Mouse (Mus musculus): Measurements from ENCODE around the gene Fbln5.

Gene Fbln5

DNA sequence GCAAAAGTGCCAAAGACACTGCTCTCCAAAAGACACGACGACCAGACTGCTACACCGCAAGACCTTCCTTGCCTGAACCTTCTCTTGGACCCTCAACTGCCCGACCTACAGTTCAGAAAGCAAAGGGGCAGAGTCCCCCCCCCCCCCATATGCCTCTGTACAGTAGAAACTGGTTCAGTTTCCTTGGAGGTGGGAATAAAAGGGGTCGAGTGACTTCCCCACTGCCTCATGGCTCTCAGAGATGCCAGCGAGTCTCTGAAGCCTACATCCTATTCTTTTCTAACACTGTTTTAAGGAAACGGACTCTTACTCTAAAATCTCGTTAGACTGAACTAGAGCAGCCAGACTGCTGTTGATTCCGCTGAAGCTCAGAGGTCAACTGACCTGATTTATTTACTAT, 715 bp upstream of the Fbln5 start:
- H3K36me3 ChIP-seq (ENCODE audit: insufficient read depth, low read length): no peaks in the 10 kb centered on the region
- peaks cover 17% of the 10 kb centered on the region; the same call in 1 of the 2 replicates for H3K4me1 ChIP-seq (replicated peaks; ENCODE audit: low read depth, low read length)
- TF ChIP-seq POU5F1 (IDR thresholded peaks at IDR 0.05; ENCODE audit: borderline replicate concordance, low read length): no peak
- TF ChIP-seq CTCF (conservative IDR thresholded peaks at IDR 0.05; ENCODE audit: low read length): no peak
- TF ChIP-seq NANOG (IDR thresholded peaks at IDR 0.05; ENCODE audit: borderline replicate concordance, low read length): no peak
- no peaks in the 10 kb centered on the region for H3K9me3 ChIP-seq (ENCODE audit: low read length)
- H3K4me3 ChIP-seq (replicated peaks; ENCODE audit: low read length): peak overlapping the region; percentile 73
- peaks cover 50% of the 10 kb centered on the region for H3K27me3 ChIP-seq (ENCODE audit: insufficient read depth, low read length)

- no peaks in the 10 kb centered on the region for H3K36me3 ChIP-seq (ENCODE audit: insufficient read depth, low read length)
- TF ChIP-seq POU5F1 (IDR thresholded peaks at IDR 0.05; ENCODE audit: borderline replicate concordance, low read length): no peak
- no peak for TF ChIP-seq NANOG (IDR thresholded peaks at IDR 0.05; ENCODE audit: borderline replicate concordance, low read length)
- TF ChIP-seq CTCF (conservative IDR thresholded peaks at IDR 0.05; ENCODE audit: low read length): no peak
Observed at GRCm38 (mm10) chr12:101818246-101818607, 628 bp downstream of the Fbln5 start.

DNA sequence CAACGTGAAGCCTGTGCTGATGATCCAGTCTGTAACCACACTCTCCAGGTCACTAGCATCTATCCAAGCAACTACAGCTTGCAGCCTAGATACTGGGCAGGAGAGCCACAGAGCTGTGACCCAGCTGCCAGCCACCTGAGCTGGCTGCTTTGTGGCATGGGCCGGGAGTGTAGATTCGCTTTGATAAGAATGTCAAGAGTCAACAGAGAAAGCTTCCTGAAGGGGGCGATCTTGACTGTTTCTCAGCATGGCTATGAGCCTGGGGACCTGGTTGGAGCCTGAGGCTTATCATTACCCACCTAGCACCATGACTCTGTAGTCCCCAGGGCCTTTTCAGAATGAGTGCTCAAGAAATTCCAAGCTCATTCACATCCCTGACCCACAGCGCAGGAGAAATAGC, 2.0 kb downstream of the Fbln5 start:
- H3K4me1 ChIP-seq (replicated peaks; ENCODE audit: low read depth, low read length): peaks cover 17% of the 10 kb centered on the region; the same call in 1 of the 2 replicates
- H3K27me3 ChIP-seq (ENCODE audit: insufficient read depth, low read length): peaks cover 44% of the 10 kb centered on the region
- H3K36me3 ChIP-seq (ENCODE audit: insufficient read depth, low read length): no peaks in the 10 kb centered on the region
- no peaks in the 10 kb centered on the region for H3K9me3 ChIP-seq (ENCODE audit: low read length)
- TF ChIP-seq CTCF (conservative IDR thresholded peaks at IDR 0.05; ENCODE audit: low read length) (peak; percentile 18), POU5F1 (IDR thresholded peaks at IDR 0.05; ENCODE audit: borderline replicate concordance, low read length) (no peak)
- no peak overlapping the region for H3K4me3 ChIP-seq (replicated peaks; ENCODE audit: low read length)

More at GRCm38 (mm10) chr12:101818246-101818607, 628 bp downstream of the Fbln5 start:
- Histone ChIP-seq H3K4me1 (replicated peaks; ENCODE audit: low read depth, low read length) (peaks cover 17% of the 10 kb centered on the region; the same call in 1 of the 2 replicates), H3K9me3 (ENCODE audit: low read length) (no peaks in the 10 kb centered on the region), H3K4me3 (replicated peaks; ENCODE audit: low read length) (peak overlapping the region; percentile 73), H3K27me3 (ENCODE audit: insufficient read depth, low read length) (peaks cover 44% of the 10 kb centered on the region)

GRCm38 (mm10) chr12:101815796-101816195, 3.1 kb downstream of the Fbln5 start:
- Histone ChIP-seq H3K27me3 (ENCODE audit: insufficient read depth, low read length) (peaks cover 35% of the 10 kb centered on the region), H3K4me3 (replicated peaks; ENCODE audit: low read length) (no peak overlapping the region), H3K36me3 (ENCODE audit: insufficient read depth, low read length) (no peaks in the 10 kb centered on the region), H3K9me3 (ENCODE audit: low read length) (no peaks in the 10 kb centered on the region), H3K4me1 (replicated peaks; ENCODE audit: low read depth, low read length) (peaks cover 13% of the 10 kb centered on the region; the same call in 1 of the 2 replicates)
- TF ChIP-seq POU5F1 (IDR thresholded peaks at IDR 0.05; ENCODE audit: borderline replicate concordance, low read length) (no peak), NANOG (IDR thresholded peaks at IDR 0.05; ENCODE audit: borderline replicate concordance, low read length) (no peak), CTCF (conservative IDR thresholded peaks at IDR 0.05; ENCODE audit: low read length) (no peak)

- Histone ChIP-seq H3K4me1 (replicated peaks; ENCODE audit: low read depth, low read length) (peaks cover 8% of the 10 kb centered on the region; the same call in 1 of the 2 replicates), H3K4me3 (replicated peaks; ENCODE audit: low read length) (no peak overlapping the region), H3K36me3 (ENCODE audit: insufficient read depth, low read length) (no peaks in the 10 kb centered on the region), H3K9me3 (ENCODE audit: low read length) (no peaks in the 10 kb centered on the region), H3K27me3 (ENCODE audit: insufficient read depth, low read length) (peaks cover 25% of the 10 kb centered on the region)
- no peak for TF ChIP-seq NANOG (IDR thresholded peaks at IDR 0.05; ENCODE audit: borderline replicate concordance, low read length)
- no peak for TF ChIP-seq CTCF (conservative IDR thresholded peaks at IDR 0.05; ENCODE audit: low read length)
Observed at GRCm38 (mm10) chr12:101814423-101814822, 4.4 kb downstream of the Fbln5 start.

DNA sequence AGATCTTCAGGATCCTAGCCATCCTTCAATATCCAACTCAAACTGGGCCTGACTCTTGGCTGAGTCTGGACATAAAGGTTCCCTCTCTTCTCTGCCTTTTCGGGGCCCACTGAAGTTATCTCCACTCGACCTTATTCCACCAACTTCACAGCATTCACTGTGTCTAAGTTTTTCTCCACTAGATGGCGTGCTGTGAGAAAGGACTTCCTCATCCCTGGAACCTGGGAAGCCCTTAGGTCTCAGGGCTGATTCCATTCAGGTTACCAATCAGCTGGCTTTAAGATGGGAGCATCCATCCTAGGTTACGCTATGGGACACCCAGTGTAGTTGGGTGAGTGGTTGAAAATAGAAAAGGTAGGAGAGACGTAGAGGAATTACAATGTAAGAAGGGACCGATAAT, 7.7 kb downstream of the Fbln5 start:
- no peaks in the 10 kb centered on the region for H3K36me3 ChIP-seq (ENCODE audit: insufficient read depth, low read length)
- no peaks in the 10 kb centered on the region for H3K4me1 ChIP-seq (replicated peaks; ENCODE audit: low read depth, low read length)
- H3K27me3 ChIP-seq (ENCODE audit: insufficient read depth, low read length): no peaks in the 10 kb centered on the region
- TF ChIP-seq CTCF (conservative IDR thresholded peaks at IDR 0.05; ENCODE audit: low read length) (peak; percentile 56), NANOG (IDR thresholded peaks at IDR 0.05; ENCODE audit: borderline replicate concordance, low read length) (no peak)
- no peak overlapping the region for H3K4me3 ChIP-seq (replicated peaks; ENCODE audit: low read length)
- no peaks in the 10 kb centered on the region for H3K9me3 ChIP-seq (ENCODE audit: low read length)

DNA sequence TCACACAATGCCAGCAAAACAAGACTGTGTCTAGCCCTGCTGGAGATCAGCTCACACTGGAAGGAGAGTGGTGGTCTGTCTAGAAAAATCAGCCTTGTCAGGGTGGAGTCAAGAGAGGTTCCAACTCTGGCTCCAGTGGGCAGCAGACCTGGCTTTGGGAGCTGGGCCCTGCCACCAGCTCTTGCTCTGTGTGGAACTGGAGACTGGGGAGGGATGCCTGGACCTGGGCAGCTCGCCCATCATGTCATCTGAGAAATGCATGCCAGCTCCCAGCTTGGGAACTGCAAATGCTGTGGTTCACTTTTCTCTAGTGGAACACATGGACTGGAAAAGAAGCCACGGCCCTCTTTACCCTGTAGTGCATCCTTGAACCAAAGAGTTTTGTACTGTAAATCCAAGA, 8.3 kb downstream of the Fbln5 start:
- Histone ChIP-seq H3K9me3 (ENCODE audit: low read length) (no peaks in the 10 kb centered on the region), H3K4me3 (replicated peaks; ENCODE audit: low read length) (no peak overlapping the region), H3K27me3 (ENCODE audit: insufficient read depth, low read length) (no peaks in the 10 kb centered on the region), H3K4me1 (replicated peaks; ENCODE audit: low read depth, low read length) (no peaks in the 10 kb centered on the region), H3K36me3 (ENCODE audit: insufficient read depth, low read length) (no peaks in the 10 kb centered on the region)
- TF ChIP-seq POU5F1 (IDR thresholded peaks at IDR 0.05; ENCODE audit: borderline replicate concordance, low read length) (no peak), CTCF (conservative IDR thresholded peaks at IDR 0.05; ENCODE audit: low read length) (no peak), NANOG (IDR thresholded peaks at IDR 0.05; ENCODE audit: borderline replicate concordance, low read length) (no peak)

GRCm38 (mm10) chr12:101807400-101807799, 11.5 kb downstream of the Fbln5 start:
- no peak overlapping the region for H3K4me3 ChIP-seq (replicated peaks; ENCODE audit: low read length)
- TF ChIP-seq POU5F1 (IDR thresholded peaks at IDR 0.05; ENCODE audit: borderline replicate concordance, low read length) (no peak), NANOG (IDR thresholded peaks at IDR 0.05; ENCODE audit: borderline replicate concordance, low read length) (no peak), CTCF (conservative IDR thresholded peaks at IDR 0.05; ENCODE audit: low read length) (no peak)
- no peaks in the 10 kb centered on the region for H3K36me3 ChIP-seq (ENCODE audit: insufficient read depth, low read length)
- H3K4me1 ChIP-seq (replicated peaks; ENCODE audit: low read depth, low read length): no peaks in the 10 kb centered on the region
- H3K9me3 ChIP-seq (ENCODE audit: low read length): no peaks in the 10 kb centered on the region
- H3K27me3 ChIP-seq (ENCODE audit: insufficient read depth, low read length): no peaks in the 10 kb centered on the region

GRCm38 (mm10) chr12:101802445-101802844, 16.4 kb downstream of the Fbln5 start:
- Histone ChIP-seq H3K9me3 (ENCODE audit: low read length) (no peaks in the 10 kb centered on the region), H3K4me1 (replicated peaks; ENCODE audit: low read depth, low read length) (no peaks in the 10 kb centered on the region), H3K36me3 (ENCODE audit: insufficient read depth, low read length) (no peaks in the 10 kb centered on the region), H3K4me3 (replicated peaks; ENCODE audit: low read length) (no peak overlapping the region), H3K27me3 (ENCODE audit: insufficient read depth, low read length) (no peaks in the 10 kb centered on the region)
- no peak for TF ChIP-seq POU5F1 (IDR thresholded peaks at IDR 0.05; ENCODE audit: borderline replicate concordance, low read length)
- TF ChIP-seq CTCF (conservative IDR thresholded peaks at IDR 0.05; ENCODE audit: low read length): no peak
- TF ChIP-seq NANOG (IDR thresholded peaks at IDR 0.05; ENCODE audit: borderline replicate concordance, low read length): no peak

Measured in E14TG2a.4 (cell line).